Mouse (Mus musculus): Measurements from ENCODE around the gene Chka.

DNA sequence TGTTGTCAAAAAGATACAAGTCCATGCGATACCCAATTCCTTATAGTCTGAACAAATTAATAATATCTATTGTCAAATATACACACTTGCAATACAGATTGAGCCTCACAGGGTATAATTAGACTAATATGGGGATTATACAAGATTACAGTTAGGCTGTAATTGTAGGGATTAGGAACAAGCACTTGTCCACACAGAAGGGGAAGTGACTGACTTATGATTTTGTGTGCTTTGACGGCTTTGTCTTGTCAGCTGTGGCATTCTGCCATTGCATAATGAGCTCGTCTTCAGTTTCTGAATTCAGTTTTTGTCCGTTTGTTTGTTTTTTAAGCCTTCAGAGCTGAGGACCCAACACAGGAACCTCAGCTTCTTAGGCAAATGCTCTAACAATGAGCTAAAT is 30.6 kb downstream of the Chka start:
- TF ChIP-seq POLR2A (IDR thresholded peaks at IDR 0.05; ENCODE audit: insufficient read length, low read depth) (no peak), MYOG (IDR thresholded peaks at IDR 0.05; ENCODE audit: control insufficient read depth in 1 of 3, insufficient read depth in 1 of 3, insufficient read length in 2 of 3, low read depth in 2 of 3) (no peak), POLR2AphosphoS2 (IDR thresholded peaks at IDR 0.05; ENCODE audit: insufficient read length, low read depth) (no peak), MYOD1 (IDR thresholded peaks at IDR 0.05; ENCODE audit: control insufficient read depth in 1 of 3, insufficient read length in 2 of 3, low read depth in 2 of 3) (no peak), E2F4 (IDR thresholded peaks at IDR 0.05; ENCODE audit: insufficient read depth) (no peak), TCF12 (IDR thresholded peaks at IDR 0.05; ENCODE audit: insufficient read depth, poor library complexity, severe bottlenecking) (no peak)
